Mouse (Mus musculus) liver, embryonic 16.5 days (tissue): ENCODE results near the gene Zdhhc20. TPM values are rescaled to one million over a fixed set of nuclear protein-coding genes. Genes with fewer than 3 reads are reported as not detected.
"Not testable (repeated sequence)": the region's sequence is repeated elsewhere in the genome, so short reads cannot be mapped to it uniquely, and the experiment has no call there.

Experiments used
- ATAC-seq: fragments of 200-750 bp; cut with Nextera tagmentation; 2 replicates; pipeline ENCODE4 v1.8.0; 2017; ENCODE audit warnings: low read depth, mild to moderate bottlenecking, moderate number of reproducible peaks, moderate library complexity
- H3K27ac ChIP-seq: fragments of 300-500 bp; sonication (generic); 2 replicates; pipeline ENCODE4 v1.5.1; 2014; ENCODE audit warnings: mild to moderate bottlenecking, low read length
- H3K27me3 ChIP-seq: fragments of 300-500 bp; sonication (generic); 2 replicates; pipeline ENCODE4 v1.6.1; 2014; ENCODE audit warnings: low read depth, low read length, mixed read lengths; ENCODE audit not compliant: control insufficient read depth, insufficient read depth
- H3K36me3 ChIP-seq: fragments of 300-500 bp; sonication (generic); 2 replicates; pipeline ENCODE4 v1.6.1; 2014; ENCODE audit warnings: mild to moderate bottlenecking; ENCODE audit not compliant: control insufficient read depth, insufficient read depth
- H3K4me1 ChIP-seq: fragments of 300-500 bp; sonication (generic); 2 replicates; pipeline ENCODE4 v1.6.1; 2014; ENCODE audit warnings: low read depth, low read length, mixed read lengths; ENCODE audit not compliant: control insufficient read depth
- H3K4me2 ChIP-seq: fragments of 300-500 bp; sonication (generic); 2 replicates; pipeline ENCODE4 v1.6.1; 2014; ENCODE audit warnings: low read depth, low read length, mixed read lengths
- H3K4me3 ChIP-seq: fragments of 300-500 bp; sonication (generic); 2 replicates; pipeline ENCODE4 v1.5.1; 2014; ENCODE audit warnings: low read depth, mild to moderate bottlenecking, low read length
- H3K9ac ChIP-seq: fragments of 300-500 bp; sonication (generic); 2 replicates; pipeline ENCODE4 v1.6.1; 2014; ENCODE audit warnings: low read depth, low read length
- H3K9me3 ChIP-seq: fragments of 300-500 bp; sonication (generic); replicated peaks from 2 replicates; pipeline ENCODE4 v1.6.1; 2016; ENCODE audit warnings: low read length; ENCODE audit not compliant: control insufficient read depth
- WGBS: fragments of 180-500 bp; shearing (Covaris S2); extraction: QIAGEN DNeasy Blood & Tissue Kit; methylation state at CpG from one replicate; pipeline ENCODE4 v1.1.7; 2014; ENCODE audit not compliant: insufficient replicate concordance; 5-methylcytosine and 5-hydroxymethylcytosine counted together
- polyA plus RNA-seq: library from polyadenylated mRNA; unstranded; fragments of >200 nt; fragmentation: Nextera tagmentation; extraction: Ambion mirVana; gene quantifications from 2 replicates; pipeline ENCODE4 v1.2.1, GENCODE M21; 2015

The Zdhhc20 gene
- polyA plus RNA-seq, 1 experiment from 2014 or later: 12.5 TPM

GRCm38 (mm10) chr14:57852961-57853360, 37.1 kb downstream of the Zdhhc20 start:
- no peak overlapping the region for H3K4me2 ChIP-seq
- no peaks in the 10 kb centered on the region; the same call in 1 of the 2 replicates for H3K36me3 ChIP-seq
- H3K4me1 ChIP-seq: no peaks in the 10 kb centered on the region
- no peak overlapping the region for H3K27ac ChIP-seq
- H3K27me3 ChIP-seq: no peaks in the 10 kb centered on the region
- no peak for ATAC-seq
- no peak overlapping the region for H3K4me3 ChIP-seq
- no peaks in the 10 kb centered on the region for H3K9me3 ChIP-seq
- no peak overlapping the region for H3K9ac ChIP-seq
- WGBS: 79% methylated on average over 2 of the region's 2 CpGs

GRCm38 (mm10) chr14:57850330-57850729, 39.7 kb downstream of the Zdhhc20 start:
- WGBS: 53% methylated on average over 3 of the region's 3 CpGs
- no peaks in the 10 kb centered on the region for H3K4me1 ChIP-seq
- no peak overlapping the region for H3K27ac ChIP-seq
- no peaks in the 10 kb centered on the region for H3K27me3 ChIP-seq
- no peaks in the 10 kb centered on the region for H3K9me3 ChIP-seq
- no peak for ATAC-seq
- no peak overlapping the region for H3K4me3 ChIP-seq
- H3K36me3 ChIP-seq: no peaks in the 10 kb centered on the region; the same call in 1 of the 2 replicates
- H3K9ac ChIP-seq: no peak overlapping the region
- H3K4me2 ChIP-seq: no peak overlapping the region

- no peak for ATAC-seq
- 84% methylated on average over 2 of the region's 2 CpGs for WGBS
- no peak overlapping the region for H3K4me3 ChIP-seq
- peaks cover 8% of the 10 kb centered on the region for H3K4me1 ChIP-seq
- no peaks in the 10 kb centered on the region for H3K9me3 ChIP-seq
- no peak overlapping the region for H3K27ac ChIP-seq
- H3K36me3 ChIP-seq: no peaks in the 10 kb centered on the region; the same call in 1 of the 2 replicates
- no peaks in the 10 kb centered on the region for H3K27me3 ChIP-seq
- no peak overlapping the region for H3K9ac ChIP-seq
- H3K4me2 ChIP-seq: no peak overlapping the region
Measured at GRCm38 (mm10) chr14:57848646-57849045, 41.4 kb downstream of the Zdhhc20 start.

GRCm38 (mm10) chr14:57848061-57848460, 42.0 kb downstream of the Zdhhc20 start:
- not testable (repeated sequence) for H3K27ac ChIP-seq, H3K9me3 ChIP-seq, ATAC-seq, H3K27me3 ChIP-seq, H3K36me3 ChIP-seq, H3K4me1 ChIP-seq, H3K4me2 ChIP-seq, H3K4me3 ChIP-seq, H3K9ac ChIP-seq
- WGBS: 74% methylated on average over 5 of the region's 5 CpGs

DNA sequence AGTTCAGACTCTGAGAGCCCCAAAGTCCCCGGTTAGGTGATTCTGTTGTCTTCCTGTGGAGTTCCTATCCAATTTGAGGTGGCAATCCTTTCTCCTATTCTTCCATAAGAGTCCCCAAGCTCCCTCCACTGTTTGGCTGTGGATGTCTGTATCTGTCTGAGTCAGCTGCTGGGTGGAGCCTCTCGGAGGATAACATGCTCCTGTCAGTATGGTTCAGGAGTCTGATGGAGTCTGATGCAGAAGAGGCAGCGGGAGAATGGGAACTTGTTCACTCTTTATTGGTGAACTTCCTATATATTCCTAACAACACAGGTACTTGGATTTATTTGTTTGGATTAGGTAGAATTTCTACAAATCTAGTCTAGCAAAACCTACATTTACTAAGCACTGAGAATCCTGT, 45.5 kb downstream of the Zdhhc20 start:
- Histone ChIP-seq H3K4me3 (no peak overlapping the region), H3K27me3 (no peaks in the 10 kb centered on the region), H3K9me3 (no peaks in the 10 kb centered on the region), H3K9ac (no peak overlapping the region), H3K4me2 (no peak overlapping the region), H3K27ac (no peak overlapping the region), H3K4me1 (peaks cover 8% of the 10 kb centered on the region), H3K36me3 (no peaks in the 10 kb centered on the region; the same call in 1 of the 2 replicates)
- peak; percentile 59; the same call in 1 of the 2 replicates for ATAC-seq
- WGBS: 69% methylated on average over 3 of the region's 3 CpGs

- Histone ChIP-seq H3K9ac (no peak overlapping the region), H3K9me3 (no peaks in the 10 kb centered on the region), H3K4me2 (no peak overlapping the region), H3K27ac (no peak overlapping the region), H3K27me3 (no peaks in the 10 kb centered on the region), H3K4me1 (peaks cover 2% of the 10 kb centered on the region; the same call in 1 of the 2 replicates), H3K36me3 (no peaks in the 10 kb centered on the region; the same call in none of the 2 replicates), H3K4me3 (no peak overlapping the region)
- peak; percentile 81 for ATAC-seq
- WGBS: 18% methylated on average over 10 of the region's 10 CpGs
Measured at GRCm38 (mm10) chr14:57835157-57835556, 54.9 kb downstream of the Zdhhc20 start.

DNA sequence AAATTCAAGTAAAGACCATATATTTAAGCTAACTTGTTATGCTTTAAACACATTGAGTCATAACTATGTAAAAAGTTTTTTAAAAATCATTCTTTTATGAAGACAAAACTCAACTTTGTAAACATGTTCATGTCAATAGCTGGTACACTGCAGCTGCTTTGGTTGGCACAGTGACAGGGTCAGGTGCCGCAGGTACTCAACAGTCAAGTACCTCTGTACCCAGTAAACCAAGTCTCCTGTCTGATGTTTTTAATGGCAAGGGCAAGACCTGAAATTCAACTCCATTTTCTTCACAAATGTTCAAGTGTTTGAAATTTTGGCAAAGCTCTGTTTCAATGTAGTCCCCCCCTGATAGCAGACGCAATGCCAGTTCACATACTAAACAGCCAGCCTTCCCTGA, 56.5 kb downstream of the Zdhhc20 start:
- 87% methylated on average over 2 of the region's 2 CpGs for WGBS
- H3K4me3 ChIP-seq: no peak overlapping the region

GRCm38 (mm10) chr14:57827284-57827683, 62.8 kb downstream of the Zdhhc20 start:
- 58% methylated on average over 1 of the region's 1 CpGs for WGBS
- peaks cover 21% of the 10 kb centered on the region for H3K4me1 ChIP-seq
- H3K9me3 ChIP-seq: no peaks in the 10 kb centered on the region
- peaks cover 3% of the 10 kb centered on the region; the same call in 1 of the 2 replicates for H3K36me3 ChIP-seq
- H3K9ac ChIP-seq: peak overlapping the region; percentile 74
- ATAC-seq: no peak
- H3K27ac ChIP-seq: peak overlapping the region; percentile 75
- H3K4me2 ChIP-seq: peak overlapping the region; percentile 84
- H3K27me3 ChIP-seq: no peaks in the 10 kb centered on the region
- peak overlapping the region; percentile 71 for H3K4me3 ChIP-seq

More for the DNA sequence above, 56.5 kb downstream of the Zdhhc20 start:
- no peaks in the 10 kb centered on the region for H3K9me3 ChIP-seq
- H3K27me3 ChIP-seq: no peaks in the 10 kb centered on the region
- H3K36me3 ChIP-seq: no peaks in the 10 kb centered on the region; the same call in 1 of the 2 replicates
- H3K27ac ChIP-seq: no peak overlapping the region
- H3K9ac ChIP-seq: no peak overlapping the region
- H3K4me2 ChIP-seq: no peak overlapping the region
- peaks cover 2% of the 10 kb centered on the region; the same call in 1 of the 2 replicates for H3K4me1 ChIP-seq
- no peak for ATAC-seq

DNA sequence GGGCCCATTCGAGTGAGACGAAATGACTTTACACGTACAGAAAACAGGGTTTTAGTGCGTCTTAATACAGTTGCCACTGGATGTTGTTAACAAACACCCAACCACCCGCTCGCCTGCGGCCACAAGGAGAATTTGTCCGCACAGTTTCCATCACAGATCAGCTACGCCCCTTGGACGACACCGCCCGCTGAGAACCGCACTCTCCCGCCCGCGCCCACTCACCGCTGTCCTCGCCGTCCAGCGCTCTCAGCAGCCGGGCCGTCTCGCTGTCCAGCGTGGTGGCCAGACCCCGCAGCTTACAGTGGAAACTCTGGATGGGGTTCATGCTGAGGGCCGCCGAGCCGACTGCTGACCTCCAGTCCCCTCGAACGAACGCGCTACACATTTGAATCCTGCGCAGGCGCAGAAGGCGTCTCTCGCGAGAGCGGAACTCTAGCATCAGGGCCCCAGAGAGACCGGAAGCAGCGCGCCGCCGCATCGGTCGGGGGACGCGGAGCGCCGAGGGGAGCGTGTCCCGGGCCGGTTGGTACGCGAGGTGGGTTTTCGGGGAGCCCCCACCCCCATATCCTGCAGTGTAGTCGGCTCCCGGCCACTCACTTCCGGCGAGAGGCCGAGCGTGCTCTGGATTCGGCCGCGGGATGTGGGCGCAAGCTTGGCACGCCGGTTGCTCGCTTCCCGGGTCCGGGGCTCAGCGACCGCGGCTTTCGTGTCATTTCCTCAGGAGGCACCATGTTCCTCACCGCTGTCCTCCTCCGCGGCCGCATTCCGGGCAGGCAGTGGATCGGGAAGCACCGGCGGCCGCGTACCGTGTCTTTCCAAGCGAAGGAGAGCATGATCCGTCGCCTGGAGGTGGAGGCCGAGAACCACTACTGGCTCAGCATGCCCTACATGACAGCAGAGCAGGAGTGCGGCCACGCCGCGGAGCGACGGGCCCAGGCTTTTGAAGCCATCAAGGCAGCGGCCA, 64.0 kb downstream of the Zdhhc20 start, which contains the start of the genes Ska3 and Mrpl57:
Gene Ska3 (minus strand): TSS at position 398 of the 964 bp plus-strand sequence.
Gene Mrpl57 (plus strand): TSS at position 447 of the 964 bp plus-strand sequence.
- H3K9ac ChIP-seq: peak within 1 kb of the TSS; percentile 74
- H3K36me3 ChIP-seq: peaks cover 13% of the 10 kb centered on the region; the same call in 1 of the 2 replicates
- H3K4me2 ChIP-seq: peak within 1 kb of the TSS; percentile 84
- peak; percentile 95 for ATAC-seq
- WGBS: under 1% methylated on average over 96 of the region's 96 CpGs
- H3K4me3 ChIP-seq: peak within 1 kb of the TSS; percentile 71
- H3K27me3 ChIP-seq: no peaks in the 10 kb centered on the region
- peak within 1 kb of the TSS; percentile 75 for H3K27ac ChIP-seq
- no peaks in the 10 kb centered on the region for H3K9me3 ChIP-seq
- peaks cover 21% of the 10 kb centered on the region for H3K4me1 ChIP-seq
